Mouse (Mus musculus) forebrain, embryonic 12.5 days (tissue): ENCODE results near the gene Pex10. TPM values are rescaled to one million over a fixed set of nuclear protein-coding genes. Genes with fewer than 3 reads are reported as not detected.

Source experiments
- ATAC-seq: fragments of 200-750 bp; cut with Nextera tagmentation; 2 replicates; pipeline ENCODE4 v1.8.0; 2017; ENCODE audit warnings: moderate TSS enrichment; ENCODE audit not compliant: low FRiP score
- H3K27ac ChIP-seq: fragments of 300-500 bp; sonication (generic); 2 replicates; pipeline ENCODE4 v1.5.1; 2016; ENCODE audit warnings: mild to moderate bottlenecking
- H3K27me3 ChIP-seq: fragments of 300-500 bp; sonication (generic); 2 replicates; pipeline ENCODE4 v1.6.1; 2016; ENCODE audit warnings: mild to moderate bottlenecking
- H3K36me3 ChIP-seq: fragments of 300-500 bp; sonication (generic); replicated peaks from 2 replicates; pipeline ENCODE4 v1.6.1; 2016; ENCODE audit warnings: mild to moderate bottlenecking
- H3K4me1 ChIP-seq: fragments of 300-500 bp; sonication (generic); 2 replicates; pipeline ENCODE4 v1.6.1; 2016
- H3K4me2 ChIP-seq: fragments of 300-500 bp; sonication (generic); 2 replicates; pipeline ENCODE4 v1.6.1; 2016; ENCODE audit warnings: mild to moderate bottlenecking, moderate library complexity
- H3K4me3 ChIP-seq: fragments of 300-500 bp; sonication (generic); replicated peaks from 2 replicates; pipeline ENCODE4 v1.5.1; 2016; ENCODE audit warnings: mild to moderate bottlenecking
- H3K9ac ChIP-seq: fragments of 300-500 bp; sonication (generic); 2 replicates; pipeline ENCODE4 v1.6.1; 2016; ENCODE audit warnings: mild to moderate bottlenecking
- H3K9me3 ChIP-seq: fragments of 300-500 bp; sonication (generic); 2 replicates; pipeline ENCODE4 v1.6.1; 2016
- WGBS: fragments of 180-500 bp; shearing (Covaris S2); methylation state at CpG from one replicate; pipeline ENCODE4 v1.1.7; 2016; 5-methylcytosine and 5-hydroxymethylcytosine counted together
- polyA plus RNA-seq: library from polyadenylated mRNA; unstranded; fragments of >200 nt; fragmentation: Nextera tagmentation; extraction: Ambion mirVana; gene quantifications from 2 replicates; pipeline ENCODE4 v1.2.1, GENCODE M21; 2016

Pex10 gene
- polyA plus RNA-seq, 1 experiment from 2014 or later: 19.3 TPM

DNA sequence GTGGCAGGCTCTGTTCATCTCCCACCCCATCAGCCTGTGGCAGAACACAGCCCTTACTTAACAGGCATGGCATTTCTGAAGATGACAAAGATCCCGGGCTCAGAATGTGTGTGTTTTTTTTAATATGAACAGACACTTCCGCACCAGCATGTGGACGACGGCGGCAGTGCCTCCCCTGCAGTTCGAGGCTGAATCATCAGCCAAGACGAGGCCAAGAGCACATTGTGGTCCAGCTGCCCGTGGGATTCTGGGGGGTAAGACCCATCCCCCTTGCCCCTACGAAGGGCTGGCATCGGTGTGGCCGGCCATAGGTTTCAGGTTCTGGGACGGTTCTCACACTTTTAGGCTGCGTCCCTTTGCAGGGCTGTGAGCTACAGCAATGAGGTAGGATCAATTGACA lies 32.0 kb upstream of the Pex10 start:
- peaks cover 68% of the 10 kb centered on the region for H3K27me3 ChIP-seq
- peaks cover 34% of the 10 kb centered on the region for H3K4me1 ChIP-seq
- no peak overlapping the region for H3K9ac ChIP-seq
- H3K4me3 ChIP-seq: no peak overlapping the region
- no peaks in the 10 kb centered on the region for H3K9me3 ChIP-seq
- no peaks in the 10 kb centered on the region for H3K36me3 ChIP-seq
- WGBS: 63% methylated on average over 13 of the region's 13 CpGs
- H3K4me2 ChIP-seq: no peak overlapping the region
- no peak for ATAC-seq
- no peak overlapping the region for H3K27ac ChIP-seq

DNA sequence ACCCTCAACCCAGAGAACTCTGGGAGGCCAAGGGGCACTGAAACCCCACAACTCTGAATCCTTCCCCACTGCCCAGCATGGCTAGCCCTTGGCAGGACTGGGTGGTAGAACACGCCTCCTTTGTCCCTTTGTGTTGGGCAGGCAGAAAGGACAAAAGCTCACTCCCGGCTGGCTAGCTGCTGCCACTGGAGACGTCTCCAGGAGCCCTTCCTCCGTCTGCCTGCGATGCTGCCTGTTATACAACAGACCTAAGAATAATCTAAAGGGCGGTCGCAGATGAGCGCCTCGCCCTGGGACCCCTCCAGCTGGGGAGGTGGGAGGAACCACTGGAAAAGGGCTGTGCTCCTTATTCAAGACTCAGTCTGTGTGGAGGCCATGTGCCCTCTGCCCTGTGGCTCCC lies 26.6 kb upstream of the Pex10 start:
- H3K4me2 ChIP-seq: peak overlapping the region; percentile 4; the same call in 1 of the 2 replicates
- WGBS: 4% methylated on average over 9 of the region's 9 CpGs
- H3K9me3 ChIP-seq: no peaks in the 10 kb centered on the region
- no peaks in the 10 kb centered on the region for H3K36me3 ChIP-seq
- peaks cover 78% of the 10 kb centered on the region for H3K27me3 ChIP-seq
- peaks cover 29% of the 10 kb centered on the region for H3K4me1 ChIP-seq
- peak overlapping the region; percentile 13 for H3K9ac ChIP-seq
- H3K4me3 ChIP-seq: no peak overlapping the region
- ATAC-seq: peak; percentile 39; the same call in 1 of the 2 replicates
- H3K27ac ChIP-seq: peak overlapping the region; percentile 36; the same call in 1 of the 2 replicates

DNA sequence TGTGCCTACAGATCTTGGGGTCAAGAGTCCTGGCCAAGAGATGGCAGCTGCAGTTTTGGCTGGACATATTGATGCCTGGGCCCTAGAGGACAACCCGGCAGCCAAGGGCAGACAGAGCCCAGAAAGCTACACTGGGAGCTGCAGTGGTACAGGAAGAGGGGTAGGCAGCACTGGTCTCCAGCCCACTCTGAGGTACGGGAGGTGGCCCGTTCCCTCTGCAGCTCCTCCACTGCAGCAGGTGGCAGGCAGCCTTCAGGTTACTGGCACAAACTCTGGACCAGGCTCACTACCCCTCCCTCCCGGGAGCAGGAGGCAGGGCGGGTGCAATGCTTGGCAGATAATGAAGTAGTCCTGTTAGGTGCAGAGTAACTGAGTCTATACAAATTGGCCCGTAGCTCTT lies 26.1 kb upstream of the Pex10 start:
- WGBS: 49% methylated on average over 6 of the region's 6 CpGs
- ATAC-seq: no peak
- peak overlapping the region; percentile 4; the same call in 1 of the 2 replicates for H3K4me2 ChIP-seq
- no peaks in the 10 kb centered on the region for H3K36me3 ChIP-seq
- H3K4me3 ChIP-seq: no peak overlapping the region
- peaks cover 29% of the 10 kb centered on the region for H3K4me1 ChIP-seq
- no peak overlapping the region for H3K27ac ChIP-seq
- no peaks in the 10 kb centered on the region for H3K9me3 ChIP-seq
- peak overlapping the region; percentile 13 for H3K9ac ChIP-seq
- H3K27me3 ChIP-seq: peaks cover 78% of the 10 kb centered on the region

DNA sequence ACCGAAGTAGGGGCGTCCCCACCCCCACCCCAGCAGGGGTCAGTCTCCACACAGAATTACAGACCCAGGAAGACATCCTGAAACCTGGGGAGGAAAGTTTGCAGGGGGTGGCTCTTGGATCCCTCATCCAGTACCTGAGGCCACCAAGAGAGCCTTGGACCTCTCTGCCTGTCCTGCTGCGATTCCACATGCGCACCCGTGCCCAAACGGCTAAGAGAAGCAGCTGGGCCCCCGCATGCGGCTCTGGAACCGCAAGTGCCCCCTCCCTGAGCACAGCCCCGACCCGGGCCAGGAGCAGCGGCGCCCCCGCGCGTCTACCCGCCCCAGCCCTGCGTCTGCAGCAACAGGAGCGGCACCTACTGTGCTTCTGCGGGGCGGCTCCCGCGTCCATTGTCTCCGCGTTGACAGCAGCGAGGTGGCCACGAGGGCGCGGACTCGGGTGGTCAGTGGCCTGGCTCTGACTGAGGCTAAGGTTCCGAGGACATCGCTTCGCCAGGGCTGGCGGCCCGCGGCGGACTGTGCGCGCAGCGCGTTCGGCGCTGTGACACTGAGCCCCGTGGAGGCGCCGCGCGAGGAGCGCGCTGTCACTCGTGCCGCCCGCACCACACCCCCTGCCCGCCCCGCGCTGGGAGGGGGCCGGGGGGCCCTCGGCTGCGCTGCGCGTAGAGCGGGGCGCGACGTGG lies 24.1 kb upstream of the Pex10 start:
- Histone ChIP-seq H3K9ac (peak overlapping the region; percentile 48), H3K9me3 (no peaks in the 10 kb centered on the region), H3K4me2 (peak overlapping the region; percentile 69), H3K36me3 (no peaks in the 10 kb centered on the region), H3K27ac (no peak overlapping the region), H3K27me3 (peaks cover 78% of the 10 kb centered on the region), H3K4me3 (peak overlapping the region; percentile 45), H3K4me1 (peaks cover 29% of the 10 kb centered on the region)
- WGBS: 2% methylated on average over 62 of the region's 65 CpGs
- 0 out of 2 replicates have a peak, but pooled peaks have one; percentile 13 for ATAC-seq

DNA sequence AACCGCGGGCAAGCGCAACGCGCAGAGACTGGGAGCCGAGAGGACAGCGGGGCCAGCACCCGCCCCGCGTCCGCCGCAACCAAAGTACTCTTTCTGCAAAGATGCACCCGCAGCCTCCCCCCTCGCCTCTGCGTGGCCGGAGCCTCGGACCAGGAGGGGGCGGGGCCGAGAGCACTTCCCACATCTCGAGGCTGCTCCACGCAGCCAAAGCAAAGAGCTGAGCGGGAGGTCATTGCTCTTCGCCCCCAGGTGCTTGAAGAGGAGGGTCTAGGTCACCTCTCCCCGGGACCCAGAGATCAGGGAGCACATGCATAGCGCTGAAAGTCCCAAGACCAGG lies 23.6 kb upstream of the Pex10 start:
- H3K4me1 ChIP-seq: peaks cover 29% of the 10 kb centered on the region
- H3K27me3 ChIP-seq: peaks cover 76% of the 10 kb centered on the region
- H3K9me3 ChIP-seq: no peaks in the 10 kb centered on the region
- H3K4me2 ChIP-seq: peak overlapping the region; percentile 69
- H3K9ac ChIP-seq: peak overlapping the region; percentile 48
- no peaks in the 10 kb centered on the region for H3K36me3 ChIP-seq
- H3K27ac ChIP-seq: no peak overlapping the region
- 2% methylated on average over 24 of the region's 25 CpGs for WGBS
- H3K4me3 ChIP-seq: peak overlapping the region; percentile 45
- ATAC-seq: 0 out of 2 replicates have a peak, but pooled peaks have one; percentile 43

DNA sequence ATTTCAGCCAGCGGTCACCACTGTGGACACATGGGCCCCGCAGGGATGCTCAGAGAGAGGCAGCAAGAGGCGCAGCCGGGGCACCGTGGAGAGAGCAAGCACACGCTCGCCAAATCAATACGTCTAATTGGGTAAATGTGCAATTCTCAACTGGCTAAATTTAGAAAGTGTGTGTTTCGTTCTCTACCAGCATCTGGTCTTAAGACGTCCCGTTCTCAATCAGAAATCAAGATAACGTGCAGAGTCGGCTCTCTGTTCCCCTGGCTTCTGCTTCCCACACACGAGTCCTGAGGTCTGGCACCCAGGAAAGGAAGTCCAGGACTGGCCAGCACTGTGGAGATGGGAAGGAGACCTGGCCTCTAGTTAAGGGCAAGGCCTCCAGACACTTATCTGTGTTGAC lies 20.2 kb upstream of the Pex10 start:
- H3K4me2 ChIP-seq: no peak overlapping the region
- H3K4me3 ChIP-seq: no peak overlapping the region
- H3K9ac ChIP-seq: no peak overlapping the region
- ATAC-seq: no peak
- whole genome bisulfite sequencing: 89% methylated on average over 14 of the region's 14 CpGs
- peaks cover 12% of the 10 kb centered on the region for H3K4me1 ChIP-seq
- no peaks in the 10 kb centered on the region for H3K36me3 ChIP-seq
- no peak overlapping the region for H3K27ac ChIP-seq
- H3K27me3 ChIP-seq: peaks cover 59% of the 10 kb centered on the region
- H3K9me3 ChIP-seq: no peaks in the 10 kb centered on the region

DNA sequence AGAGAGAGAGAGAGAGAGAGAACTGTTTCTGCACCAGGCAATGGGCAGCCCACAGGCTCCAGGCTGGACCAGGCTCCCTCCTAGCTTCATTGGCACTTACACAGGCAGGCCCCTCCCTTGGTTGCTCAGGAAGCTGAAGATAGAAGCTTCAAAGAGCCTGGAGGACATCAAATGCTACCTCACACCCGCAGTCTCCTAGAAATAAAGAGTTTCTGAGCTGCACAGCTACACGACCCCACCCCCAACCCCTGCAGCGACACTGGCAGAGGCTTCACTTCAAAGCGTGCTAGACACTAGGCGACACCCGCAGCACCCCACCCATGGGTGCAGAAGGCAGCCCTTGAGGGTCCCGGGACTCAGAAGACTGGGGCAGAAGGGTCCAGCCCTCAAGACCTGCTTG lies 16.7 kb upstream of the Pex10 start:
- no peaks in the 10 kb centered on the region for H3K36me3 ChIP-seq
- 86% methylated on average over 7 of the region's 7 CpGs for WGBS
- peaks cover 32% of the 10 kb centered on the region for H3K27me3 ChIP-seq
- no peak overlapping the region for H3K4me3 ChIP-seq
- no peaks in the 10 kb centered on the region for H3K9me3 ChIP-seq
- H3K27ac ChIP-seq: no peak overlapping the region
- H3K9ac ChIP-seq: no peak overlapping the region
- no peak for ATAC-seq
- no peak overlapping the region for H3K4me2 ChIP-seq
- peaks cover 15% of the 10 kb centered on the region; the same call in 1 of the 2 replicates for H3K4me1 ChIP-seq

DNA sequence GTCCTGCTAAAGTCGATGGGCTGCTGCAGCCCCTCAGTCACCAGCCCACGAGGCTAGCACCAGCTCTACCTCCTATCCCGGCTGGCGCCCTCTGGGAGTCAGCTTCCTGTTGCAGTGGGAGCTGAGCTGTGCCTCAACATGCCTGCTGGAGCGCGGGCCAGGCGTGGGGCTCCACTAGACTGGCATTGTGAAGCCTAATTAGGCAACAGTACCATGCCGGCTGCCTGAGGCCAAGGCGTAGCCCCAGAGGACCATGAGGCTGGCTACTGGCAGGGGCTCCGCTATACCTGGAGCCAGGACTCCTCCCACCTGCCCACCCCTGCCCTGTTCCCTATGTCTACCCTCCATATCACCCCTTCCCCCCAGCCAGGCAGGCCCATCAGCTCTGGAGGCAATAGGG lies 10.1 kb upstream of the Pex10 start, which contains the start of gene Plch2:
Gene Plch2, minus strand, starts transcription at position 61 of the 400 bp plus-strand sequence.
- peak within 1 kb of the TSS; percentile 31; the same call in 1 of the 2 replicates for H3K27ac ChIP-seq
- WGBS: 54% methylated on average over 10 of the region's 10 CpGs
- ATAC-seq: peak; percentile 41; the same call in 1 of the 2 replicates

DNA sequence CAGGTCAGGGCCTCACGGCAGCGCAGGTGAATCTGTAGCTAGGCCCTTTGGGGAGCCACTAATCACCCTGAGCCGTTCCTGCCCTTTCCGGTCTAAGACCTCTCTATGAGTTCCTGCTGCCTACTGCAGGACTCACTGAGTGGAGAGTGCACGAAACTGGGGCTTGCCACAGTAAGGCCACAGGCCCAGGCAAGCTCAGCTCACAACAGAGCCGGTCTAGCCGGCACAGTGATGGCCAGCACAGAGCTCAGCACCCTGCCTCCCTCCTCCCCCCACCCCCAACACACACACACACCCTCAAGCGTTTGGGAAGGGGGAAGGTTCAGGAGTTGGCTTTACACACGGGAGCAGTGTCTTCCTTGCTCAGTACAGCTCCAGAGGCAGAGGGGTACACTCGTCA lies 8.5 kb upstream of the Pex10 start:
- Histone ChIP-seq H3K9ac (no peak overlapping the region), H3K27ac (no peak overlapping the region), H3K4me3 (no peak overlapping the region), H3K9me3 (no peaks in the 10 kb centered on the region), H3K36me3 (no peaks in the 10 kb centered on the region), H3K4me2 (no peak overlapping the region), H3K27me3 (peaks cover 30% of the 10 kb centered on the region), H3K4me1 (peaks cover 34% of the 10 kb centered on the region)
- no peak for ATAC-seq
- 33% methylated on average over 10 of the region's 10 CpGs for WGBS

More for the DNA sequence above, 10.1 kb upstream of the Pex10 start, which contains the start of gene Plch2:
- H3K27me3 ChIP-seq: peaks cover 20% of the 10 kb centered on the region; the same call in 1 of the 2 replicates
- H3K4me1 ChIP-seq: peaks cover 41% of the 10 kb centered on the region
- H3K9ac ChIP-seq: peak within 1 kb of the TSS; percentile 29
- no peak within 1 kb of the TSS for H3K4me3 ChIP-seq
- H3K9me3 ChIP-seq: no peaks in the 10 kb centered on the region
- H3K4me2 ChIP-seq: peak within 1 kb of the TSS; percentile 15; the same call in 1 of the 2 replicates
- no peaks in the 10 kb centered on the region for H3K36me3 ChIP-seq

DNA sequence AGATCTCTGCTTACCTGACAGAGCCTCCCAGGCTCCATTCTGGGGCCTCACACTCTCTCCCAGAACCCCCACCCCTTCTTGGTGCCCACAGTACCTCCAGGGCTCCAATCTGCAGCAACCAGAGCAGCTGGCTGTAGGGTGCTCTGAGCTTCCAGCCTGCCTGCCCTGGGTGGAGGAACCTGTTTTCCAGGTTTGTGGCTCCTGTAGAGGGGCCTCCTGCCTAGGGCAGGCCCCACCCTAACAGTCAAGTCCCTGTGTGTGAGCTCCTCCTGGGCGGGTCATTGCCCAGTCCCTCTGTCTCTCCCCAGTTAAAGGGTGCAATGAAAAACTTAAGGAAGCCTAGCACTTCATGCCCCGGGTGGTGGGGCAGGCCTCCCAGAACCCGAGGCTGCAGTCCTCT lies 2.9 kb upstream of the Pex10 start:
- WGBS: 53% methylated on average over 3 of the region's 3 CpGs
- H3K9me3 ChIP-seq: no peaks in the 10 kb centered on the region
- H3K4me1 ChIP-seq: peaks cover 35% of the 10 kb centered on the region
- no peak for ATAC-seq
- 0 out of 2 replicates have a peak overlapping the region, but pooled peaks have one; percentile 8 for H3K27ac ChIP-seq
- no peak overlapping the region for H3K4me2 ChIP-seq
- peaks cover 16% of the 10 kb centered on the region; the same call in 1 of the 2 replicates for H3K27me3 ChIP-seq
- H3K9ac ChIP-seq: no peak overlapping the region
- no peak overlapping the region for H3K4me3 ChIP-seq
- peaks cover 9% of the 10 kb centered on the region for H3K36me3 ChIP-seq

DNA sequence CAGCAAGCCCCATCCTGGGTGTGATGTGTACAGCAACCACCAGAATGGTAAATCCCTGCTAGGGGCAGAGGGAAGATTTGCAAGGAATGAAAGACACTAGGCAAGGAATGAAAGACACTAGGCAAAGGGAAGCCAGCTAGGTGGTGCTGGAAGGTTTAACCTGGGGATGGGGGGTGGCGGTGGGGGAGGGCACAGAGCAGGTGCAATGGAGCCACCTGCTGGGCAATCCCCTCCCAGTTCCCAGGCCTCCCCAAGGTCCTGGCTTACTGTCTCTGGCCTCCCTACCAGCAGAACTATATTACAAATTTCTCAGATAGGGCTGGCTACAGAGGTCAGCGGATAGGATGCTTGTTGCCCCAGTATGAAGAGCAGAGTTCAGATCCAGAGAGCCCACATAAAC lies 2.3 kb upstream of the Pex10 start:
- Histone ChIP-seq H3K27ac (no peak overlapping the region), H3K4me3 (no peak overlapping the region), H3K4me2 (no peak overlapping the region), H3K36me3 (peaks cover 15% of the 10 kb centered on the region), H3K9ac (no peak overlapping the region), H3K27me3 (peaks cover 16% of the 10 kb centered on the region; the same call in 1 of the 2 replicates), H3K4me1 (peaks cover 29% of the 10 kb centered on the region), H3K9me3 (no peaks in the 10 kb centered on the region)
- no peak for ATAC-seq
- 61% methylated on average over 2 of the region's 2 CpGs for WGBS

DNA sequence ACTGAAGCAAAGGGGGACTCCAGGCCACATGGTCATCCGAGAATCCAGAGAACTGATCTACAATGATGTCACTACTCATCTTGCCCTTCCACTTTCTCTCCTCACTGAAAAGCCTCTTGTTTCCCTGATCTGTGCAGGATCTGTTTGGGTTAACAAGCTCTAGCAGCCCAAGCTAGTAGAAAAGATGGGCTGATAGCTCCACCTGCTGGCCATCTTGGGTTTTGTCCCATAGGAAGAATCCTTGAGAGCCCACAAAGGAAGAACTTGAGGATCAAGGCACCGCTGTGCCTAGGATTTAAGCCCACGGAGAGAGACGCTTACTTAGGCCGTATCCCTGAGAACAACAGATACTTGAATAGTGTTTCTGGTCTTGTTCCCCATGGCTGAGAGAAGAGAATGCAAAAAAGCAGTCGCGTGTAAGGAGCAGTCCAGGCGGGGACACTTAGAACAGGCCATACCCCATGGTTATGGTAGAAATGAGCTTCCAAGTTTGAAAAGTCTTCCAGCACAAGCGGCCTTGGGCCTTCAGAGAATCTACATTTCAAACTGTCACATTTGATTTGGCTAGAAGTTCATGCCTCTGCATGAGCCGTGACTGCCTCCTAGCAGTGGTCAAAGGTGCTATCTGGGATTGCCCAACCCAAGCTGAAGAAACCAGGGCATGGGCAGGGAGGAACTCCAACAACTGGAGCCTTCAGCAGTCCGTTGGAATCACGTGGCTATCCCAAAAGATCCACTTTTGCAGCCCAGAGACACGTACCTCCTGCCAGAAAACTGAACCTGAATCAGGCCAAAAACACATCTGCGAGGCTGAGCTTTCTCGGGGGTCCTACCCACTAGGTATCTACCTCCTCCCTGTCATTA lies 614 bp upstream of the Pex10 start:
- no peaks in the 10 kb centered on the region for H3K9me3 ChIP-seq
- WGBS: 4% methylated on average over 15 of the region's 15 CpGs
- peak overlapping the region; percentile 55 for H3K4me3 ChIP-seq
- peak; percentile 66 for ATAC-seq
- H3K27ac ChIP-seq: peak overlapping the region; percentile 77
- no peak overlapping the region for H3K9ac ChIP-seq
- H3K4me2 ChIP-seq: peak overlapping the region; percentile 71
- H3K36me3 ChIP-seq: peaks cover 32% of the 10 kb centered on the region
- H3K4me1 ChIP-seq: peaks cover 27% of the 10 kb centered on the region
- peaks cover 16% of the 10 kb centered on the region; the same call in 1 of the 2 replicates for H3K27me3 ChIP-seq
